Mouse (Mus musculus): Measurements from ENCODE around the gene Olfr373. TPM values are rescaled to one million over a fixed set of nuclear protein-coding genes. Genes with fewer than 3 reads are reported as not detected.

The Olfr373 gene
- polyA plus RNA-seq, 1 experiment from 2014 or later: not detected

- H3K4me2 ChIP-seq: peak overlapping the region; percentile 94
- peaks cover 18% of the 10 kb centered on the region for H3K4me1 ChIP-seq
- H3K27me3 ChIP-seq: no peaks in the 10 kb centered on the region
- WGBS: under 1% methylated on average over 62 of the region's 62 CpGs
- peaks cover 25% of the 10 kb centered on the region for H3K36me3 ChIP-seq (ENCODE audit: poor library complexity, severe bottlenecking)
- ATAC-seq: peak; percentile 76
- H3K4me3 ChIP-seq: peak overlapping the region; percentile 77
- peak overlapping the region; percentile 87 for H3K9ac ChIP-seq
- peak overlapping the region; percentile 91 for H3K27ac ChIP-seq
- H3K9me3 ChIP-seq (replicated peaks): no peaks in the 10 kb centered on the region
Measured at GRCm38 (mm10) chr8:72135446-72136301, 52.7 kb downstream of the Olfr373 start.

DNA sequence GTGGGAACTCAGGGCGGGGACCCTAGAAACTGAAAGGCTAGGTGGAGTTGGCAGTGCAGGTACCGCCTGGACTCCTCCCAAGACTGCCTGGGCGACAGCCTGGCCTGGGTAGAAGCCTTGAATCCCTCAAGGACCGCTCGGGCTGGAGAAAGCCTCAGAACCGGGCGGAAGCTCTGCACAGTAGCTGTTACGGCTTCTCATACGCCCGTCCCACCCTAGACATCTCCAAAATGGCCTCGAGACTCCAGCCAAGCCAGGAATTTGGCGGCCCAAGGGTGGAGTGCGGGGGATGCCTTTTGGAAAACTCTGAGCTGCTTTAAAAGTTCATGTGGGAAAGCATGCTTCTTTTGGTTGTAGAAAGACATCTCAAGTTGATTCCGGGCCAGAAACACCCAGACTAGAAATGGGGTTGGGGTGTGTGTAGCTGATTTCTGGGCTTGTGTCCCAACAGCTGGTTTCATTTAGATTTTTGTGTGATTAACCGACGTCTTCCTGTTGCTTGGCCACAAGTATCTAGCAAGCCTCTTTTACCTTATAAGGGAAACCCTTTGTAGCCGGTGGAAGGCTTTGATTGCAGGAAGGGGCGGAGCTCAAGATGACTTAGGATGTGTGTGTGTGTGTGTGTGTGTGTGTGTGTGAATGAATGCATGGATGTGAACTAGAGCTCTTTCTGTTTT, 53.5 kb downstream of the Olfr373 start:
- Histone ChIP-seq H3K4me3 (peak overlapping the region; percentile 77), H3K27me3 (no peaks in the 10 kb centered on the region), H3K4me2 (peak overlapping the region; percentile 94), H3K27ac (peak overlapping the region; percentile 91), H3K9me3 (replicated peaks) (no peaks in the 10 kb centered on the region), H3K4me1 (peaks cover 18% of the 10 kb centered on the region), H3K9ac (peak overlapping the region; percentile 87), H3K36me3 (ENCODE audit: poor library complexity, severe bottlenecking) (peaks cover 32% of the 10 kb centered on the region)
- peak; percentile 28 for ATAC-seq
- under 1% methylated on average over 18 of the region's 18 CpGs for WGBS

DNA sequence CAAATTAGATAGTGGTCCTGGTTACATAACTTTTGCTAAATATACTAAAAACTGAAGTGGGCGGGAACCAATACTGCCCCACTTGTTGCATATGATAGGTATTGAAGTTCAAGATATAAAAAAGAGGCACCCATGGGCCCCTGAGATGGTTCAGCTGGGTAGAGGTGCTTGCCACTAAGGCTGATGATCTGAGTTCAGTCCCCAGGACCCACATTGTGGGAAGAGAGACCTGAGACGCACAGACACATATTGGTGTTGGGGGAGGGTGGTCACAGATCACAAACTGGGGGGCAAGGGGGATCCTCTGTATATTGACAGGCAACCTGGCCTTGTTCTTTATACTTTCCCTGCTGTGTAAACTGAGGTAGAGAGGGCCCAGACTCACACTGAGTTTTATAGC, 54.5 kb downstream of the Olfr373 start:
- Histone ChIP-seq H3K9me3 (replicated peaks) (no peaks in the 10 kb centered on the region), H3K9ac (no peak overlapping the region), H3K4me2 (peak overlapping the region; percentile 94), H3K36me3 (ENCODE audit: poor library complexity, severe bottlenecking) (peaks cover 42% of the 10 kb centered on the region), H3K27ac (no peak overlapping the region), H3K27me3 (no peaks in the 10 kb centered on the region), H3K4me3 (no peak overlapping the region), H3K4me1 (peaks cover 18% of the 10 kb centered on the region)
- 95% methylated on average over 2 of the region's 2 CpGs for WGBS
- no peak for ATAC-seq

GRCm38 (mm10) chr8:72138456-72138855, 55.5 kb downstream of the Olfr373 start:
- H3K36me3 ChIP-seq (ENCODE audit: poor library complexity, severe bottlenecking): peaks cover 52% of the 10 kb centered on the region
- WGBS: 97% methylated on average over 5 of the region's 5 CpGs
- no peak for ATAC-seq

DNA sequence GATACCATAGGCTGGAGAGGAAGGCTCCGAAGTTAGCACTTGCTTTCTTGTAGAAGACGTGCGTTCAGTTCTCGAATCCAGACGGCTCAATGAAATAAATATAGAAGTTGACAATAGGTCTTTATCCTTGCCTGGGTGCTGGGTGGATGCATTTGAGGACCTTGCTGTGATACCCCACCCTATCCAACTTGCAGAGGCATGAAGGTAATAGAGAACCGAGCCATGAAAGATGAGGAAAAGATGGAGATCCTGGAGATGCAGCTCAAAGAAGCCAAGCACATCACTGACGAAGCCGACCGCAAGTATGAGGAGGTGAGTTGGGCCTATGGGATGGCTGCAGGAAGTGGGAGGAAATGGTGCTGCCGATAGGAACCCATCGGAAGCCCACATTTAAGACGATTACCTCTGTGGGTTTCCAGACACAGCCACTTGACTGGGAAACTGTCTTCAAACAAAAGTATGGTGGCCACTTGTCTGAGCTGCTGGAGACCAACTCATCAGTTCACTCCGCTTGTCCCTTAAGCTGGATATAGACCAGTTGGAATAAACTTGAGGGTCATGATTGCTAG, 60.4 kb downstream of the Olfr373 start:
- no peaks in the 10 kb centered on the region for H3K27me3 ChIP-seq
- H3K4me3 ChIP-seq: no peak overlapping the region
- no peak overlapping the region for H3K9ac ChIP-seq
- peaks cover 98% of the 10 kb centered on the region for H3K36me3 ChIP-seq (ENCODE audit: poor library complexity, severe bottlenecking)
- H3K4me2 ChIP-seq: no peak overlapping the region
- no peaks in the 10 kb centered on the region for H3K9me3 ChIP-seq (replicated peaks)
- 96% methylated on average over 13 of the region's 13 CpGs for WGBS
- ATAC-seq: no peak
- H3K27ac ChIP-seq: no peak overlapping the region
- H3K4me1 ChIP-seq: no peaks in the 10 kb centered on the region

More at GRCm38 (mm10) chr8:72138456-72138855, 55.5 kb downstream of the Olfr373 start:
- H3K27me3 ChIP-seq: no peaks in the 10 kb centered on the region
- H3K9ac ChIP-seq: no peak overlapping the region
- peaks cover 18% of the 10 kb centered on the region for H3K4me1 ChIP-seq
- H3K4me2 ChIP-seq: no peak overlapping the region
- no peaks in the 10 kb centered on the region for H3K9me3 ChIP-seq (replicated peaks)
- no peak overlapping the region for H3K27ac ChIP-seq
- H3K4me3 ChIP-seq: no peak overlapping the region

DNA sequence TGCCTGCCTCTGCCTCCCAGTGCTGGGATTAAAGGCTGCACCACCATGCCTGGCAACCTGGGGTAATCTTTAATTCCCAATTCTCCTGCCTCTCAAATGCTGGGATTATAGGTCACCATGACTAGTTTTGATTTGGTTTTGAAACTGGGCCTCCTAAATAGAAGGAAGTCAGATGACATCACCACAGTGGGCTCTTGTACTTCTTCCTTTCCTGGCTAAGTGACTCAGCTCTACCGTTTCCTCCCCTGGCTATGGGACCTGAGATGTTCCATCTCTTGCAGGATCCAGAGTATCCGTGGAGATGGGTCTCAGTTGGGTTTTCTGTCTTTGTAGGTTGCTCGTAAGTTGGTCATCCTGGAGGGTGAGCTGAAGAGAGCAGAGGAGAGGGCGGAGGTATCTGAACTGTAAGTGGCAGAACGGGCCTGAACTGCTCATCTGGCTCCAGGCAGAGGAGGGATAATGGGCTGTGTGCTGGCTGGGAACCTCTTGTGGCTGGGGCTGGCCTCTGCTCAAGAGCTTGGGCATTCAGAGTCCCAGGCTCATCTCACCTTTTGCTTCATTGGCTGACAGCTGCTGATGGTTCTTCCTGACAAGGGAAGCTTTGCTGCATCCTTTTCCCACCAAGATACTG, 61.5 kb downstream of the Olfr373 start:
- H3K9ac ChIP-seq: no peak overlapping the region
- no peaks in the 10 kb centered on the region for H3K4me1 ChIP-seq
- no peak overlapping the region for H3K4me2 ChIP-seq
- no peak overlapping the region for H3K27ac ChIP-seq
- no peaks in the 10 kb centered on the region for H3K27me3 ChIP-seq
- H3K36me3 ChIP-seq (ENCODE audit: poor library complexity, severe bottlenecking): peaks cover 95% of the 10 kb centered on the region
- 89% methylated on average over 5 of the region's 5 CpGs for WGBS
- H3K4me3 ChIP-seq: no peak overlapping the region
- no peaks in the 10 kb centered on the region for H3K9me3 ChIP-seq (replicated peaks)
- ATAC-seq: no peak

DNA sequence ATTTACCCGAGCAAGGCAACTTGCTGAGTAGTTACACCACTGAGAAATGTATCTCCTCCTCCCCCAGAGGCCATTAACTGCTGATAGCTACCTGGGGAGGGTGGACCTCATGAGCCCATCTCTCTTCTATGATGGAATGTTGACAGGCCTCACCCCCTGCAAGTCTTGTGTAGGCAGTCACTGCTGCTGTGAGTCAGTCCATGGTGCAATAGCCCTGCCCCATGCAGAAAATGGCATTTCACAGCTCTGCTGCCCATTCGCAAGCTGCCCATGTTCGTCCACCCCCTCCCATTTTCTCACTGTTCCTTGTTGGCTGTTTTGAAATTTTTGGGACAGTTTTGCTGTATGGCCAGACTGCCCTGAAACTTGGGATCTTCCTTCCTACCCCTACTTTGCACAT, 62.5 kb downstream of the Olfr373 start:
- Histone ChIP-seq H3K27ac (no peak overlapping the region), H3K9me3 (replicated peaks) (no peaks in the 10 kb centered on the region), H3K4me3 (no peak overlapping the region), H3K27me3 (no peaks in the 10 kb centered on the region), H3K4me1 (no peaks in the 10 kb centered on the region), H3K9ac (no peak overlapping the region), H3K4me2 (no peak overlapping the region), H3K36me3 (ENCODE audit: poor library complexity, severe bottlenecking) (peaks cover 95% of the 10 kb centered on the region)
- no peak for ATAC-seq
- WGBS: 89% methylated on average over 3 of the region's 3 CpGs

DNA sequence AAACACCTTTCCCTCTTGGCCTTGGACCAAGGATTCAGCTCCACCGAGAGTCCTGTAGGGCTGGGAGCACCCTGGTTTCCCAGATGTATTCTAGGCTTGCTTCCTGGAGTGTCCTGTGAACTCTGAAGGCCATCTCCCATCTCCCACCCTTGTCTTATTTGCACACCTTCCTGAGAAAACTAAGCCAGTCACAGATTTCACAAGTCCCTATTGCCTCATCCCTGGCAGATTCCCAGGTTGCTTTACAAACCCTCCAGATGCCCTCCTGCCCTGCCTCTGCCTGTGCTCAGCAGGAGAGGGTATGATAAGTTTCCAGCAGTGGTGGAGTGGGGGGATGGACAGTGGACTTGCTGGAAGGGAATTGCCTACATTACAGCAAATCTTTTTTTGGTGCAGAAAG, 63.1 kb downstream of the Olfr373 start:
- no peak overlapping the region for H3K4me3 ChIP-seq
- no peaks in the 10 kb centered on the region for H3K27me3 ChIP-seq
- no peaks in the 10 kb centered on the region for H3K9me3 ChIP-seq (replicated peaks)
- no peak overlapping the region for H3K9ac ChIP-seq
- H3K27ac ChIP-seq: no peak overlapping the region
- H3K36me3 ChIP-seq (ENCODE audit: poor library complexity, severe bottlenecking): peaks cover 94% of the 10 kb centered on the region
- no peak for ATAC-seq
- WGBS: 85% methylated on average over 1 of the region's 1 CpGs
- no peak overlapping the region for H3K4me2 ChIP-seq
- no peaks in the 10 kb centered on the region for H3K4me1 ChIP-seq

DNA sequence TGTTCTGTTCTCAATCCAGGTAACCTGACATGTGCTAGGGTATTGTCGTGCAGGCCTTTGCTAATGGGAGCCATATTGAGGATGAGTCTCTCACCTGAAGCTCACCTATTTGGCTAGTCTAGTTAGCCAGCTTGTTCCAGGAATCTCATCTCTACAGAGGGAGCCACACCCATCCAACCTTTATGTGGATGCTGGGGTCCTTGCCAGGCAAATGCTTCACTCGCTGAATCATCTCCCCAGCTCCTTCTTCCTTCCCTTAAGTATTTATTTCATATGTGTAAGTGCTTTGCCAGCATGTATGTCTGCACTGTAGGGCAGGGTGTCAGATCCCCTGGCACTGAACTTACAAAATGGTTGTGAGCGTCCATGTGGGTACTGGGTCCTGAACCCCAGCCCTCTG, 63.6 kb downstream of the Olfr373 start:
- H3K9ac ChIP-seq: no peak overlapping the region
- 89% methylated on average over 3 of the region's 3 CpGs for WGBS
- peaks cover 93% of the 10 kb centered on the region for H3K36me3 ChIP-seq (ENCODE audit: poor library complexity, severe bottlenecking)
- H3K4me1 ChIP-seq: no peaks in the 10 kb centered on the region
- no peaks in the 10 kb centered on the region for H3K9me3 ChIP-seq (replicated peaks)
- H3K27me3 ChIP-seq: no peaks in the 10 kb centered on the region
- H3K27ac ChIP-seq: no peak overlapping the region
- ATAC-seq: no peak
- H3K4me2 ChIP-seq: no peak overlapping the region
- H3K4me3 ChIP-seq: no peak overlapping the region

- Histone ChIP-seq H3K4me1 (no peaks in the 10 kb centered on the region), H3K4me3 (no peak overlapping the region), H3K4me2 (no peak overlapping the region), H3K9ac (no peak overlapping the region), H3K36me3 (ENCODE audit: poor library complexity, severe bottlenecking) (peaks cover 93% of the 10 kb centered on the region), H3K27me3 (no peaks in the 10 kb centered on the region), H3K27ac (no peak overlapping the region), H3K9me3 (replicated peaks) (no peaks in the 10 kb centered on the region)
- 93% methylated on average over 2 of the region's 2 CpGs for WGBS
- no peak for ATAC-seq
Measured at GRCm38 (mm10) chr8:72147266-72147665, 64.3 kb downstream of the Olfr373 start.

DNA sequence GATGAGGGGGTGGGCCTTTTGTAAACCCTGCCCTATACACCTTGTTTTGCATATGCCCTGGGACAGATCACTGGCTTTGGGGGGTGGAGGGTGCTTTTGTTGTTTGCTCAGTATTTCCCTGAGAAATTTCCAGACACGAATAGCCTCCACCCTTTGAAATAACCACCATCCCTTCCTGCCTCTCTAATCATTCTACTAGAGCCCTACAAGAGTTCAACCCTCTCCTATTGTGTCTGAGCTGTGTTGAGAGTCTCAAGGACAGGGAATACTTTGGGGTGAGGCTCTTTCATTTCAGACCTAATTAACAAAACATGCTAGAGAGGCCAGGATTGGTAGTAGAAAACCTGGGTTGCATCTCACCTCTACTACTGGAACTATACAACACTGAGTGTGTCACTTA, 66.1 kb downstream of the Olfr373 start:
- no peaks in the 10 kb centered on the region for H3K27me3 ChIP-seq
- peaks cover 87% of the 10 kb centered on the region for H3K36me3 ChIP-seq (ENCODE audit: poor library complexity, severe bottlenecking)
- H3K4me1 ChIP-seq: no peaks in the 10 kb centered on the region
- H3K27ac ChIP-seq: no peak overlapping the region
- 92% methylated on average over 1 of the region's 1 CpGs for WGBS
- H3K4me2 ChIP-seq: no peak overlapping the region
- no peak overlapping the region for H3K4me3 ChIP-seq
- no peak overlapping the region for H3K9ac ChIP-seq
- H3K9me3 ChIP-seq (replicated peaks): no peaks in the 10 kb centered on the region
- no peak for ATAC-seq

All from forebrain, embryonic 13.5 days (tissue).